Mouse (Mus musculus): ENCODE measurements around the gene Shox2. TPM values are rescaled to one million over a fixed set of nuclear protein-coding genes. Genes with fewer than 3 reads are reported as not detected.
A peak's percentile ranks its signal among the peaks of the same experiment; 100 is the strongest.

Shox2 gene
- 24.0 and 33.2 TPM in 2 replicates for total RNA-seq (2014; rRNA removed)
- polyA plus RNA-seq (2015; fragmentation: Nextera tagmentation; extraction: Ambion mirVana), result 13.8 and 17.6 TPM in 2 replicates

DNA sequence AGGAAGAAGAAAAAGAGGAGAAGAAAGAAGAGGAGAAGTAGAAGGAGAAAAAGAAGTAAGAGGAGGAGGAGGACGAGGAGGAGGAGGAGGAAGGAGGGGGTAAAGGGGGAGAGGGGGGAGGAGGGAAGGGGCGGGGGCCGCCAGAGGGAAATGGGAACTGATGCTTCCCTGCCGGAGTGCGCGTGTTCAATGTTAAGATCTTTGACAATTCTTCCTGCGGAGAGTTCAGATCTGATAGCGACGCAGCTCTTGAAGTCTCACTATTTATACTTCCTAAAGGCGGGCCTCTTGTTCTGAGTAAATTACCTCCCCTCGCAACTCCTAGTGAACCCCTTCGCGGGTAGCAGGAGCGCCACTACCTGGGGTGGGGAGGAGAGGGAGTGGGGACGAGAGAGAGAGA lies at the start of gene Shox2:
Shox2 (minus strand) TSS at position 66 of the 400 bp plus-strand sequence.
- H3K36me3 ChIP-seq (ENCODE audit: insufficient read depth, low read length), result no peaks in the 10 kb centered on the region
- DNase-seq (ENCODE audit: low spot score) (peak; percentile 15), ATAC-seq (no peak)
- H3K9ac ChIP-seq (replicated peaks; ENCODE audit: low read length), result no peak within 1 kb of the TSS
- H3K4me1 ChIP-seq (ENCODE audit: insufficient read depth, low read length), result 0 out of 2 replicates have a peak, but pooled peaks cover 8% of the 10 kb centered on the region
- H3K9me3 ChIP-seq (ENCODE audit: low read length), result no peaks in the 10 kb centered on the region
- peaks cover 49% of the 10 kb centered on the region for H3K27me3 ChIP-seq (ENCODE audit: insufficient read depth, low read length)
- no peak within 1 kb of the TSS; the same call in 1 of the 2 replicates for H3K27ac ChIP-seq
- H3K4me2 ChIP-seq (ENCODE audit: low read depth, low read length), result peak within 1 kb of the TSS; percentile 54
- peak within 1 kb of the TSS; percentile 38 for H3K4me3 ChIP-seq (ENCODE audit: low read length)
- TF ChIP-seq CTCF (IDR thresholded peaks at IDR 0.05; ENCODE audit: low read depth), result no peak
- 0% methylated on average over 13 of the region's 15 CpGs for WGBS

DNA sequence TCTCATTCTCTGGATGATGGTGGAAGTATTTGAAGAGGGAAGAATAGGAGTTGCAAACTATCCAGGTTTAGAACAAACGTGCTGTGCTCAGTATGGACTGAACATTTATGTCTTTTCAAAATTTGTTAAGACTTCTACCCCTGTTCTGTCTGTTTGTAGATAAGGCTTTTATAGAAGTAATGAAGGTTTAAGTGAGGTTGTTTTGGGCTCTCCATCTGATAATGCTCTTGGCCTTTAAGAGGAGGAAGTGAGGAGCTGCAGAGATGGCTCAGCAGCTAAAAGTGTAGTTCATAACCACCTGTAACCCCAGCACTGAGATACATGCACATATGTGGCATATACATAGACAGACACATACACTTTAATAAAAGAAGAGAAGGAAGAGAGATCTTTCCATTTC lies 15.2 kb upstream of the Shox2 start:
- Histone ChIP-seq H3K27me3 (ENCODE audit: insufficient read depth, low read length) (no peaks in the 10 kb centered on the region), H3K9me3 (ENCODE audit: low read length) (no peaks in the 10 kb centered on the region), H3K4me3 (ENCODE audit: low read length) (no peak overlapping the region), H3K4me1 (ENCODE audit: insufficient read depth, low read length) (no peaks in the 10 kb centered on the region), H3K9ac (replicated peaks; ENCODE audit: low read length) (no peak overlapping the region), H3K27ac (no peak overlapping the region), H3K36me3 (ENCODE audit: insufficient read depth, low read length) (no peaks in the 10 kb centered on the region), H3K4me2 (ENCODE audit: low read depth, low read length) (no peak overlapping the region)
- 95% methylated on average over 1 of the region's 1 CpGs for WGBS
- DNase-seq (ENCODE audit: low spot score) (no peak), ATAC-seq (no peak)
- no peak for TF ChIP-seq CTCF (IDR thresholded peaks at IDR 0.05; ENCODE audit: low read depth)

DNA sequence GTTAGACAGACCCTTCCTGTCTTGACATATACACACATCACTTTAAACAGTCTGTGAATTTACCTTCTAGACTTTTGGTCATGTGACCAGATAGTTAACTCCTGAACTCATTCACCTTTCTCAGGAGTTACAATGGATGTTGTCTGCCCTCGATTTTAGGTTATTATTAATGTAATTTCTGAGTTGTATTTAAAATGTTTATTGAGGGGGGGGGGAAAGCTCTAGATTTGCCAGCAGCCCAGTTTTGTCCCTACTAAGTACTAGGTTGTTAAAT lies 4.7 kb upstream of the Shox2 start:
- TF ChIP-seq CTCF (IDR thresholded peaks at IDR 0.05; ENCODE audit: low read depth), result no peak

DNA sequence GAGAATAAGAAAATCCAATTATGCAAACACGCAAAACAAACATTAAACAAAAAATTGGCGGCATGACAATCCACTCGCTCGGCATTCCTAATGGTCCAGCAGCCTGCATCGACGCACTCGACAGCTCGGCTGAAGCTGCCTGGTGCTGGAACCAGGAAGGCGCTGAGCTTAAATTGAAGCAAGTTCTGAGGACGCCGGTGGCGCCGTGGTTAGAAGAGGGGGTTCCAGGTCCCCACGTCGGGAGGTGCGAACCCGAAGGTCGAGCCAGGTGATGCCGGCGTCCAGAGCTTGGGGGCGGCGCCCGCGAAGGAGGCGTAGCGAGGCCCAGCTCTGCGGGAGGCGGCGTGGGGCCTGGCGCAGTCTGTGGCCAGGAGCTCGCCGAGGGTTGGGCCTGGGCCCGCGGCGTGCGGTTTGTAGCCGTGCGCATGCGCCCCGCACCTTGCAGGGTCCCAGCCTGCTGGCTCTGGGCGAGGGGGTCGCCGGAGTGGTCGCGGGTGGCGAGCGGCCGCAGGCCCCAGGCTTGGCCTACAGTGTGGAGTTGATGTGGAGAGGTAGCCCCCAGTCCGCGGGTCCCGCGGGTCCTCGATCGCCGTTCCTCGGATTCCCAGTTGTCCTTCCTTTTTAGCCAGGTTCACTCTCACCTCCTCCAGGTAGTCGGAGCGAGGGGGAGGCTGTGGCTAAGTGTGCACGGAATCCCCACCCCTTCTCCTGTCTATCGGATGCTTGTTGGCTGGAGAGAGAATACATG lies 4.1 kb upstream of the Shox2 start:
- H3K9ac ChIP-seq (replicated peaks; ENCODE audit: low read length), result peak overlapping the region; percentile 82
- H3K27ac ChIP-seq, result peak overlapping the region; percentile 51; the same call in 1 of the 2 replicates
- WGBS, result under 1% methylated on average over 60 of the region's 60 CpGs
- DNase-seq (ENCODE audit: low spot score), result peak; percentile 91
- no peak for TF ChIP-seq CTCF (IDR thresholded peaks at IDR 0.05; ENCODE audit: low read depth)
- ATAC-seq, result peak; percentile 95
- peak overlapping the region; percentile 98 for H3K4me3 ChIP-seq (ENCODE audit: low read length)
- H3K4me2 ChIP-seq (ENCODE audit: low read depth, low read length), result peak overlapping the region; percentile 82
- 0 out of 2 replicates have a peak, but pooled peaks cover 8% of the 10 kb centered on the region for H3K4me1 ChIP-seq (ENCODE audit: insufficient read depth, low read length)
- no peaks in the 10 kb centered on the region for H3K36me3 ChIP-seq (ENCODE audit: insufficient read depth, low read length)
- H3K27me3 ChIP-seq (ENCODE audit: insufficient read depth, low read length), result peaks cover 26% of the 10 kb centered on the region
- H3K9me3 ChIP-seq (ENCODE audit: low read length), result no peaks in the 10 kb centered on the region

More for the DNA sequence above, 4.7 kb upstream of the Shox2 start:
- no peak overlapping the region for H3K27ac ChIP-seq
- 19% methylated on average over 1 of the region's 1 CpGs for WGBS
- H3K36me3 ChIP-seq (ENCODE audit: insufficient read depth, low read length), result no peaks in the 10 kb centered on the region
- peaks cover 21% of the 10 kb centered on the region for H3K27me3 ChIP-seq (ENCODE audit: insufficient read depth, low read length)
- H3K4me3 ChIP-seq (ENCODE audit: low read length), result peak overlapping the region; percentile 98
- H3K4me2 ChIP-seq (ENCODE audit: low read depth, low read length), result peak overlapping the region; percentile 82
- DNase-seq (ENCODE audit: low spot score) (no peak), ATAC-seq (no peak)
- 0 out of 2 replicates have a peak, but pooled peaks cover 7% of the 10 kb centered on the region for H3K4me1 ChIP-seq (ENCODE audit: insufficient read depth, low read length)
- H3K9ac ChIP-seq (replicated peaks; ENCODE audit: low read length), result peak overlapping the region; percentile 82
- H3K9me3 ChIP-seq (ENCODE audit: low read length), result no peaks in the 10 kb centered on the region

DNA sequence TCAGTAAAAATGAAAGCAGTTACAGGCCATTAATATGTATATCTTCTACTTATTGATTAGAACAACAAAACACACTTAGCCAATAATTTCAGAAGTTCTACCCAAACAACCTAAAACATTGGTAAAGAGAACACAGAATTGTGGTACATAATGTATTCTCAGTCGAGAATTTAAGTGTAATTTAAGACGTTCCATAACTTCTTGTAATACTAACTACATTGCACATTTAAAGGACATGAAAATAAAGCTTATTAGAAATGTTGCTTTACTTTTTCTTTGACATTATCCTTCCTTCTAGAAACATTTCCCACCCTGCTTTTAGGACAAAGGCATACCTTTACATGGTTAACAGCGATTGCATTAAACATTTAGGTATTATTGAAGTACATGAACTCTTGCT lies 1.9 kb upstream of the Shox2 start:
- WGBS, result 12% methylated on average over 3 of the region's 3 CpGs
- H3K27me3 ChIP-seq (ENCODE audit: insufficient read depth, low read length), result peaks cover 47% of the 10 kb centered on the region

DNA sequence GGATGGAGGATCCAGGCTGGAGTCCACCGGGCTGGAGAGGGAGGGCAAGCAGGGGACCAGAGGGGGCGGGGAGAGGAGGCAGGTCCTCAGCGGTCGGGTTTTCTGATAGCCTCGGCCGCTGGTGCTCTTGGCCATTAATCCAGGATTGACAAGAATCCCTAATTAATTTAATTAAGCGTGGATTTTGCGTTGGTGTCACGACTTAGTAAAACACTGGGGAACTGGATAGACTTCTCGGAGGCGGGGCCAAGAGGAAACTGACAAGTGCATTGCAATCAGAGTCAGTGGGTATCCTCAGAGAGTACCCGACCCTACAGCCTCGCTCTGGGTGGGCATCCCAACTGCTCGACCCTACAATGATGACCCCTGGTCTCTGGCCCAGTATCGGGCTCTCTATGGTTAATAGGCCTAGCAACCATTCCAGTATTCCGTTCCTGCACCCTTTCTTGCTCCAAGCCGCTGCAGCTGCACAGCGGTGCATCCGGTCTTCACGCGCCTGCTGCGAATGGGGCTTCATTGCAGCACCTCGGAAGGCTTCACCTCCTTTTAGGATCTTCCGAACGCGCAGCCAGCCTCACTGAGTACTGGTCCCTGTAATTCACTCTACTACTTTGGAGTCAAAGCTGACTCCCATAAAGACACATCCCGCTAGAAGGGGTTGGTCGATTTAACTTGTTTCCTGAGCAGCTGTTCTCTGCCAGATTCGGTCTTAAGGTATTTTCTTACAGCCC lies 775 bp upstream of the Shox2 start:
- ATAC-seq, result no peak

More for the DNA sequence above, 1.9 kb upstream of the Shox2 start:
- Histone ChIP-seq H3K4me1 (ENCODE audit: insufficient read depth, low read length) (0 out of 2 replicates have a peak, but pooled peaks cover 8% of the 10 kb centered on the region), H3K9ac (replicated peaks; ENCODE audit: low read length) (no peak overlapping the region), H3K27ac (no peak overlapping the region), H3K4me2 (ENCODE audit: low read depth, low read length) (no peak overlapping the region), H3K4me3 (ENCODE audit: low read length) (no peak overlapping the region), H3K36me3 (ENCODE audit: insufficient read depth, low read length) (no peaks in the 10 kb centered on the region), H3K9me3 (ENCODE audit: low read length) (no peaks in the 10 kb centered on the region)
- no peak for TF ChIP-seq CTCF (IDR thresholded peaks at IDR 0.05; ENCODE audit: low read depth)
- no peak for ATAC-seq
- DNase-seq (ENCODE audit: low spot score), result no peak

More for the DNA sequence above, 775 bp upstream of the Shox2 start:
- under 1% methylated on average over 29 of the region's 29 CpGs for WGBS
- Histone ChIP-seq H3K27ac (no peak overlapping the region), H3K4me3 (ENCODE audit: low read length) (peak overlapping the region; percentile 8), H3K9ac (replicated peaks; ENCODE audit: low read length) (no peak overlapping the region), H3K36me3 (ENCODE audit: insufficient read depth, low read length) (no peaks in the 10 kb centered on the region), H3K9me3 (ENCODE audit: low read length) (no peaks in the 10 kb centered on the region), H3K4me1 (ENCODE audit: insufficient read depth, low read length) (0 out of 2 replicates have a peak, but pooled peaks cover 8% of the 10 kb centered on the region), H3K4me2 (ENCODE audit: low read depth, low read length) (peak overlapping the region; percentile 54), H3K27me3 (ENCODE audit: insufficient read depth, low read length) (peaks cover 49% of the 10 kb centered on the region)
- TF ChIP-seq CTCF (IDR thresholded peaks at IDR 0.05; ENCODE audit: low read depth), result no peak
- DNase-seq (ENCODE audit: low spot score), result no peak

All from hindbrain, postnatal 0 days (tissue).